Mouse (Mus musculus) adrenal gland, postnatal 10 days (tissue): Measurements from ENCODE around the gene Disc1. TPM values are rescaled to one million over a fixed set of nuclear protein-coding genes. Genes with fewer than 3 reads are reported as not detected.

Source experiments
- DNase-seq: peaks from one replicate; pipeline ENCODE4 v3.0.0; 2021; ENCODE audit warnings: mixed read lengths
- total RNA-seq, 2 experiments: library from RNA; stranded (reverse); gene quantifications; 2 replicates each; pipeline ENCODE4 v1.2.3; 2021

Gene Disc1
- total RNA-seq, 2 experiments from 2014 or later: 3.6 TPM

- no peak for DNase-seq
Measured at GRCm38 (mm10) chr8:125268181-125268705, 214.2 kb downstream of the Disc1 start.

- DNase-seq: no peak
Measured at GRCm38 (mm10) chr8:125270292-125270691, 216.3 kb downstream of the Disc1 start.

- DNase-seq: no peak
Measured at GRCm38 (mm10) chr8:125271357-125271756, 217.4 kb downstream of the Disc1 start.

- DNase-seq: no peak
Measured at GRCm38 (mm10) chr8:125272089-125272866, 218.3 kb downstream of the Disc1 start.

GRCm38 (mm10) chr8:125277071-125277682 lies 223.2 kb downstream of the Disc1 start:
- DNase-seq: no peak

GRCm38 (mm10) chr8:125279156-125279555 lies 225.2 kb downstream of the Disc1 start:
- DNase-seq: no peak

- no peak for DNase-seq
Measured at GRCm38 (mm10) chr8:125279892-125280291, 225.9 kb downstream of the Disc1 start.

GRCm38 (mm10) chr8:125282531-125282930 lies 228.5 kb downstream of the Disc1 start:
- no peak for DNase-seq

GRCm38 (mm10) chr8:125283542-125283941 lies 229.5 kb downstream of the Disc1 start:
- DNase-seq: no peak

GRCm38 (mm10) chr8:125284875-125285274 lies 230.9 kb downstream of the Disc1 start:
- DNase-seq: no peak

GRCm38 (mm10) chr8:125285391-125285790 lies 231.4 kb downstream of the Disc1 start:
- no peak for DNase-seq

- peak; percentile 71 for DNase-seq
Measured at GRCm38 (mm10) chr8:125285966-125286681, 232.1 kb downstream of the Disc1 start.

GRCm38 (mm10) chr8:125287311-125287710 lies 233.3 kb downstream of the Disc1 start:
- no peak for DNase-seq

GRCm38 (mm10) chr8:125287841-125288341 lies 233.9 kb downstream of the Disc1 start:
- DNase-seq: peak; percentile 15

- peak; percentile 30 for DNase-seq
Measured at GRCm38 (mm10) chr8:125291506-125291905, 237.5 kb downstream of the Disc1 start.

GRCm38 (mm10) chr8:125291932-125292717 lies 238.1 kb downstream of the Disc1 start:
- peak; percentile 25 for DNase-seq

GRCm38 (mm10) chr8:125292933-125293591 lies 239.1 kb downstream of the Disc1 start:
- DNase-seq: peak; percentile 60

GRCm38 (mm10) chr8:125299248-125299647 lies 245.3 kb downstream of the Disc1 start:
- DNase-seq: no peak

GRCm38 (mm10) chr8:125301931-125302361 lies 248.0 kb downstream of the Disc1 start:
- DNase-seq: no peak

GRCm38 (mm10) chr8:125306665-125307064 lies 252.7 kb downstream of the Disc1 start:
- DNase-seq: no peak

- DNase-seq: no peak
Measured at GRCm38 (mm10) chr8:125309985-125310384, 256.0 kb downstream of the Disc1 start.
